Mouse (Mus musculus): ENCODE measurements around the gene Rec8.

The Rec8 gene

GRCm38 (mm10) chr14:55617822-55618221 lies at the start of gene Rec8:
Gene Rec8, plus strand, starts transcription at chr14:55618037.
- DNase-seq (ENCODE audit: low read depth, low spot score) = no peak

- no peak for DNase-seq (ENCODE audit: low read depth, low spot score)
Measured at GRCm38 (mm10) chr14:55570588-55570987, 47.2 kb upstream of the Rec8 start.

GRCm38 (mm10) chr14:55571760-55572159 lies 46.1 kb upstream of the Rec8 start:
- no peak for DNase-seq (ENCODE audit: low read depth, low spot score)

GRCm38 (mm10) chr14:55575302-55575701 lies 42.5 kb upstream of the Rec8 start, which contains the start of gene Fitm1:
Gene Fitm1, plus strand, starts transcription at chr14:55575617.
- no peak for DNase-seq (ENCODE audit: low read depth, low spot score)

- DNase-seq (ENCODE audit: low read depth, low spot score) = no peak
Measured at GRCm38 (mm10) chr14:55575711-55576110, 42.1 kb upstream of the Rec8 start.

GRCm38 (mm10) chr14:55576376-55576775 lies 41.5 kb upstream of the Rec8 start:
- DNase-seq (ENCODE audit: low read depth, low spot score) = no peak

- no peak for DNase-seq (ENCODE audit: low read depth, low spot score)
Measured at GRCm38 (mm10) chr14:55577871-55578667, 39.8 kb upstream of the Rec8 start, which contains the start of gene Psme1. Gene Psme1, plus strand, starts transcription at chr14:55578123.

- DNase-seq (ENCODE audit: low read depth, low spot score) = no peak
Measured at GRCm38 (mm10) chr14:55578668-55579269, 39.1 kb upstream of the Rec8 start.

GRCm38 (mm10) chr14:55579511-55580496 lies 38.0 kb upstream of the Rec8 start:
- DNase-seq (ENCODE audit: low read depth, low spot score) = no peak

- no peak for DNase-seq (ENCODE audit: low read depth, low spot score)
Measured at GRCm38 (mm10) chr14:55580731-55581130, 37.1 kb upstream of the Rec8 start.

GRCm38 (mm10) chr14:55581981-55582681 lies 35.7 kb upstream of the Rec8 start:
- no peak for DNase-seq (ENCODE audit: low read depth, low spot score)

GRCm38 (mm10) chr14:55584303-55584701 lies 33.5 kb upstream of the Rec8 start:
- no peak for DNase-seq (ENCODE audit: low read depth, low spot score)

- peak; percentile 72 for DNase-seq (ENCODE audit: low read depth, low spot score)
Measured at GRCm38 (mm10) chr14:55584702-55585565, 32.9 kb upstream of the Rec8 start, which contains the start of gene Emc9. Gene Emc9, minus strand, starts transcription at chr14:55585302.

GRCm38 (mm10) chr14:55585566-55585960 lies 32.3 kb upstream of the Rec8 start:
- DNase-seq (ENCODE audit: low read depth, low spot score) = peak; percentile 56

- peak; percentile 66 for DNase-seq (ENCODE audit: low read depth, low spot score)
Measured at GRCm38 (mm10) chr14:55586149-55586548, 31.7 kb upstream of the Rec8 start.

GRCm38 (mm10) chr14:55589271-55589670 lies 28.6 kb upstream of the Rec8 start:
- DNase-seq (ENCODE audit: low read depth, low spot score) = no peak

- DNase-seq (ENCODE audit: low read depth, low spot score) = no peak
Measured at GRCm38 (mm10) chr14:55589771-55590448, 27.9 kb upstream of the Rec8 start.

GRCm38 (mm10) chr14:55590748-55591330 lies 27.0 kb upstream of the Rec8 start, which contains the start of gene Psme2:
Gene Psme2, minus strand, starts transcription at chr14:55591113.
- DNase-seq (ENCODE audit: low read depth, low spot score) = peak; percentile 86

GRCm38 (mm10) chr14:55591331-55591891 lies 26.4 kb upstream of the Rec8 start, which contains the start of gene Rnf31:
Gene Rnf31, plus strand, starts transcription at chr14:55591708.
- DNase-seq (ENCODE audit: low read depth, low spot score) = peak; percentile 92

Measured in c-Kit-negative CD71-positive TER-119-positive erythroid progenitor cells, embryonic 14.5 days (primary cell).